Mouse (Mus musculus): ENCODE measurements around the gene Rad21l.

DNA sequence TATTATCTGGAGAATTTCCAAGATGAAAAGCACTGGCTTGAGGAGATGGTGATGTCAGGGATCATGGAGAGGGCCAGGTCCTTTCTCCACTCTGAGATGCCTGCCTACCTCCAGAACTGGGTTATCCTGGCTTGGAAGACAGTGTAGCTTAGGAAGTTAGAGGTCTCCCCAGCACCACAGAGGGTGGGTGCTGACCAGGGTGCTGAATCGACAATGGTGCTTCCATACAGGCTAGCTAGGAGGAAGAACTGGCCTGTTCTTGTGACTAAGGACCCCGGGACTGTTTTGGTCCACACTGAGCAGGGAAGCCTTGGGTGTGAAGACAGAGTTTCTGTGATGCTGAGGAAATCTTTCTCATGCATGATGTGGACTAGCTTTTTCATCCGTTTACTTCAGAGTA lies 44.3 kb upstream of the Rad21l start:
- TF ChIP-seq CTCF (conservative IDR thresholded peaks at IDR 0.05; ENCODE audit: low read length), result no peak
- no peak for TF ChIP-seq POU5F1 (IDR thresholded peaks at IDR 0.05; ENCODE audit: borderline replicate concordance, low read length)
- TF ChIP-seq NANOG (IDR thresholded peaks at IDR 0.05; ENCODE audit: borderline replicate concordance, low read length), result no peak
